Mouse (Mus musculus) ES-Bruce4 (cell line): ENCODE measurements at regions not wholly inside any gene's neighbourhood (a gene's known extent, or its start where the extent isn't known, plus 50 kb on each side); places are given as distances from the start of the nearest gene placed in this dataset.
"Not testable (repeated sequence)": the region's sequence is repeated elsewhere in the genome, so short reads cannot be mapped to it uniquely, and the experiment has no call there.

Experiments
- H3K27ac ChIP-seq: 2 replicates; pipeline ENCODE4 v1.5.1; 2012; ENCODE audit warnings: low read length, inconsistent platforms; ENCODE audit not compliant: insufficient read depth
- H3K27me3 ChIP-seq: 2 replicates; pipeline ENCODE4 v1.6.1; 2012; ENCODE audit warnings: mild to moderate bottlenecking, low read length, inconsistent platforms; ENCODE audit not compliant: control insufficient read depth, poor library complexity, insufficient read depth, severe bottlenecking
- H3K36me3 ChIP-seq: 2 replicates; pipeline ENCODE4 v1.6.1; 2012; ENCODE audit warnings: inconsistent platforms, mild to moderate bottlenecking, low read length, moderate library complexity; ENCODE audit not compliant: control insufficient read depth, poor library complexity, insufficient read depth, severe bottlenecking
- H3K4me1 ChIP-seq: one replicate; pipeline ENCODE4 v1.8.1; 2011; ENCODE audit warnings: low read length; ENCODE audit not compliant: control insufficient read depth, insufficient read depth
- H3K4me3 ChIP-seq: 2 replicates; pipeline ENCODE4 v1.5.1; 2011; ENCODE audit warnings: low read depth, mild to moderate bottlenecking, low read length
- H3K9ac ChIP-seq: 2 replicates; pipeline ENCODE4 v1.6.1; 2012; ENCODE audit warnings: low read depth, mild to moderate bottlenecking, inconsistent platforms; ENCODE audit not compliant: poor library complexity, severe bottlenecking
- H3K9me3 ChIP-seq: replicated peaks from 2 replicates; pipeline ENCODE4 v1.6.1; 2012; ENCODE audit warnings: mild to moderate bottlenecking, low read length, inconsistent platforms; ENCODE audit not compliant: control insufficient read depth, poor library complexity, insufficient read depth, severe bottlenecking
- CTCF ChIP-seq: IDR thresholded peaks from one replicate; pipeline ENCODE4 v1.8.1; 2011; ENCODE audit warnings: low read depth, low read length
- EP300 ChIP-seq: IDR thresholded peaks from 2 replicates; pipeline ENCODE4 v1.6.1; 2011; ENCODE audit warnings: low read depth, low read length; ENCODE audit not compliant: insufficient read depth
- POLR2A ChIP-seq: IDR thresholded peaks from one replicate; pipeline ENCODE4 v1.8.1; 2011; ENCODE audit warnings: low read length; ENCODE audit not compliant: insufficient read depth

DNA sequence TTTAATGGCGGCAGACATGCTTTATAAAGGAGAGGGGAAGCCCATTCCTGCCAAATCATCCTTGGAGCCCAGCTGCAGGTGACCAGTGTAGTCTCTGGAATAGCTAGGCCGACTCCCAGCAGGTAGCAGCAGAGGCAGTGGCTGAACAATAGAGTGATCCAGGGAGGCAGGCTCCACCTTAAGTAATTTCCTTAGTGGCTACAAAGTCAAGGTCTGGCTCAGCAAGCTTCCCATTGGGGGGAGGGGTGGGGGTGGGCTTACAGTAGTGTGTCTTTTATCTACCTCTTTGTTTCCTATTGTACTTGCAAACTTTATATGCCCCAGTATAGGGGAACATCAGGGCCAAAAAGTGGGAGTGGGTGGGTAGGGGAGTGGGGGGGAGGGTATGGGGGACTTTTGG is 1080.0 kb upstream of the Pcdh10 start:
- H3K4me1 ChIP-seq, H3K9me3 ChIP-seq, H3K36me3 ChIP-seq, H3K27me3 ChIP-seq, H3K9ac ChIP-seq, H3K4me3 ChIP-seq: not testable (repeated sequence)
- peak overlapping the region; percentile 65 for H3K27ac ChIP-seq

DNA sequence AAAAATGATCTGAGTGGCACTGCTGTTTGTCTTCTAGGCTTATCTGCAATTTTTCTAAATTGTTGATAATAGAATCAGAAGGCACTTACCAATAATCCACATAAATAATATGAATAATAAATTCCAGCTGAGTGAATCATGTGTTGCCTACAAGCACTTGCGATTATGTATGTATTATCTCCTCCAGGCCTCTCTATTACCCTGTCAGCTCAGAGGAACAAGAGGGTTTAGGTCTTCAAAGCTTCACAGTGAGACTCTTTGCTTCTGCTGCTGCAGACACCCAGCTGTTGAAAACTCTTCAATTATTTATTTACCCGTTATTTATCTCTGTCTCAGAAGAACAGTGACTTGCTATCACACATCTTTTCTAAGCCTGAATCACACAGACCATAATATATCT is 1077.1 kb upstream of the Pcdh10 start:
- Histone ChIP-seq H3K27ac (no peak overlapping the region), H3K4me3 (no peak overlapping the region), H3K27me3 (no peaks in the 10 kb centered on the region), H3K9ac (no peak overlapping the region), H3K9me3 (no peaks in the 10 kb centered on the region), H3K36me3 (no peaks in the 10 kb centered on the region), H3K4me1 (no peaks in the 10 kb centered on the region)
- TF ChIP-seq EP300 = no peak
- no peak for TF ChIP-seq POLR2A
- TF ChIP-seq CTCF = no peak

DNA sequence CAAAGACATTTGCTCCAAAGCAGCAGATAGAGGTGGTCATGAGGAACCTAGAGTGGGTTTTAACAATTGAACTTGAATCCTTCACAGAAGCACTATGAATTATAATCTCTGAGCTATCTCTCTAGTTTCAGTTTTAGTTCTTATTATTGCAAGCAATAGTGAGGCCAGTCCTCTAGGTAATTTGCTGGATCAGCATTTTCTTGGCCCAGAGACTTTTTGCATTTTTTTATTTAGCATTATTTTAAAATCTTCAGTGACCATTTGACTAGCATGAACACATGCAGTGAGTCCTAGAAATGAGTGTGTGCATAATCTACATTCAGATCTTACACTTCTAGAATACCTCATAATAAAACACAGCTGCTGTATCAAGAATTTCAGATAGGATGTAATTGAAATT is 1055.0 kb upstream of the Pcdh10 start:
- no peak overlapping the region for H3K4me3 ChIP-seq
- no peak overlapping the region for H3K27ac ChIP-seq
- no peaks in the 10 kb centered on the region for H3K9me3 ChIP-seq
- no peaks in the 10 kb centered on the region for H3K36me3 ChIP-seq
- H3K4me1 ChIP-seq = no peaks in the 10 kb centered on the region
- no peak overlapping the region for H3K9ac ChIP-seq
- TF ChIP-seq CTCF (no peak), POLR2A (no peak), EP300 (no peak)
- H3K27me3 ChIP-seq = no peaks in the 10 kb centered on the region
